Mouse (Mus musculus) cerebellum, adult 9-10 months (tissue): ENCODE results near the gene Plxnb1.
"Not testable (repeated sequence)": the region's sequence is repeated elsewhere in the genome, so short reads cannot be mapped to it uniquely, and the experiment has no call there.

Experiments
- DNase-seq: peaks from one replicate; pipeline ENCODE4 v3.0.0; 2022

Plxnb1 gene

DNA sequence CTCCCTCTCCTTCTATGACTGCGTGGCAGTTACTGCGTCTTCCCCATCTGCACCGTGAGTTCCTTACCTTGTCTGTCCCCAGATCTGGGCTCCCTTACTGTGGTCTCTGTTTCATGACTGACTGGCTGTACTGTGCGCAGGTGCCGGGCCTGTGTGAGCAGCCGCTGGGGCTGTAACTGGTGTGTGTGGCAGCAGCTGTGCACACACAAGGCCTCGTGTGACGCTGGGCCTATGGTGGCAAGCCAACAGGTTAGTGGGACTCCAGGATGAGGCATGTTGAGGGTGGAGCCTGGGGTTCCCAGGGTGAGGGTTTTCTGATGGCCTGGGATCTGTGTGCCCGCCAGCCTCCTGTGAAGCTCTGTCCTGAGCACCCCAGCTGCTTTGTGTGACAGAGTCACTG lies 8.9 kb downstream of the Plxnb1 start:
- DNase-seq, result no peak

DNA sequence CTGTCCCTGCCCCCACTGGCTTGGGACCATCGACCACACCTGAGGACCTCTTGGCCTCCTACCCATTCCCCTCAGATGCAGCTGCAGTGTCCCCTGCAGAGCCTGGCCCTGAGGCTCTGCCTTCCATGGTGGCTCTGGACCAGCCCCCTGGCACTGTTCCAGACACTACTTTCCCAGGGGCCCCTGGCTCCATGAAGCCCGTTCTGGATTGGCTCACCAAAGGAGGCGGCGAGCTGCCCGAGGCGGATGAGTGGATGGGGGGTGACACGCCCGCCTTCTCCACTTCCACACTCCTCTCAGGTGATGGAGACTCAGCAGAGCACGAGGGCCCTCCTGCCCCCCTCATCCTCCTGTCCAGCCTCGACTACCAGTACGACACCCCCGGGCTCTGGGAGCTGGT lies 9.8 kb downstream of the Plxnb1 start:
- DNase-seq, result no peak

DNA sequence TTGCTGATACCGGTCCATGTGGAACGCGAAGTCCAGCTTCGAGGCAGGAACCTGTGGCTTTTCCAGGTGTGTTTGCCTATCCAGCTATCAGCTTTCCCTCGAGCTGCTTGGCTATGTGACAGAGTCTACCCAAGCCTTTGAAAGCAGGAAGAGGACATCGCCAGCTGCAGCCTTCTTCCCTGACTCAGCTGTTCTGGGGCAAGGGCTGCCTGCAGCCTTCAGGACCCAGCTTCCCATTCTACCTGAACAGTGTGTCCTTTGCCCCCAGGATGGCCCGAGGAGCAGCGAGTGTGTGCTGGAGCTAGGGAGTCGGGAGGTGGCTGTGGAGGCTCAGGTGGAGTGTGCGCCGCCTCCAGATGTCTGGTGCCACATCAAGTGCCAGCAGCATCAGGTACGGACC lies 10.5 kb downstream of the Plxnb1 start:
- no peak for DNase-seq

DNA sequence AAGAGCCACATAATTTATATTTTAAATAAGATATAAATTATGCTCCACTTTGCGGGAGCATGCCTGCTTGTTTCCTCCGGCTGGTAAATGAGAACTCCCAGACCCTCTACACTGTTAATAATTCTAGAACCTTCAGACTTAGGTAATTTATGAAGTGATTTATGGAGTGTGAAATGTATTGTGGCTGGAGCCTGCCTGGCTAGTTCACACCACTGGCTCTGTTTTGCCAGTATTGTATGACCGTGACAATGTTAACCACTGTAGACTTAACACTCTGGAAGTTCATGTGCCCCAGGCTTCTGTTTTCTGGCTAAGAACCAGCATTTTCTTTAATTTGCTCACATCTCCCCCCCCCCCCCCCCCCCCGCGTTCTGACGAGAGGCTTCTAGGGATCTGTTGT lies 12.2 kb downstream of the Plxnb1 start:
- no peak for DNase-seq

DNA sequence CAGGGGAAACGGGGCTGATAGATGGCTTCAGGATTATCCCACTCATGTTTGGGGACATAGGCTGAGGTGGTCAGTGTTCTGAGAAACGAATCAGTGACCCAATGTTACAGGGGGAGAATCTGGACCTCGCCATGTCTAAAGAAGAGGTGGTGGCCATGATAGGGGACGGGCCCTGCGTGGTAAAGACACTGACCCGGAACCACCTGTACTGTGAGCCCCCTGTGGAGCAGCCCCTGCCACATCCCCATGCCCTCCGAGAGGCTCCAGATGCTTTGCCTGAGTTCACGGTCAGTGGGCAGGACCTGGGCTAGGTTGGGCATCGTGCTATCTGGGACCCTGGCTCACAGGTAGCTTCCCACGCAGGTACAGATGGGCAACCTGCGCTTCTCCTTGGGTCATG lies 15.1 kb downstream of the Plxnb1 start:
- DNase-seq, result no peak

DNA sequence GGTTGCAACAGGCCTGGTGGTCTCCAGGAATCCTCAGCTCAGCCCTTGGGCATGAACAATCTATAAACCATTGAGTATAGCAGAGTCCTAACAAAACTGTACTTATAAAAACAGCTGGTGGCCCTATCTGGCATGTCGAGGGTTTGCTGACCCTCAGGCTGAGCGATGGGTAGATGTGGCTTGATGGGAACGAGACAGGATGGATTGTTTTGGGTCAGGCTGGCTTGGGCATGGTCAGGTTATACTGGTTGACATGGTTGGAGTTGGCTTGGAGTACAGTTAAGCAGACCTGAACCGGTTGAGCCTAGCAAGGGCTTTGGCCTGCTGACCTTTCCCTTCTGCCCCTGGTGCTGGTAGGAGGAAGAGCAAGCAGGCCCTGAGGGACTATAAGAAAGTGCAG lies 15.9 kb downstream of the Plxnb1 start:
- no peak for DNase-seq

DNA sequence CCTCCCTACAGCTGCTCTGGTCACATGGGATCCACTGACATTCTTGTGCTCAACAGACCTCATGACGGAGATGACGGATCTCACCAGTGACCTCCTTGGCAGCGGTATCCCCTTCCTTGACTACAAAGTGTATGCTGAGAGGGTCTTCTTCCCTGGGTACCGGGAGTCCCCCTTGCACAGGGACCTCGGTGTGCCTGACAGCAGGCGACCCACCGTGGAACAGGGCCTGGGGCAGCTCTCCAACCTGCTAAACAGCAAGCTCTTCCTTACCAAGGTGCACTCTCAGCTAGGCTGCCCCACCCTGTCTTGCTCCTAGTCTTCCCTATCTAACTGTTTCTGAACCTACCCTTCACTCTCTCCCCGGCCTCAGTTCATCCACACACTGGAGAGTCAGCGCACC lies 16.4 kb downstream of the Plxnb1 start:
- DNase-seq, result no peak

DNA sequence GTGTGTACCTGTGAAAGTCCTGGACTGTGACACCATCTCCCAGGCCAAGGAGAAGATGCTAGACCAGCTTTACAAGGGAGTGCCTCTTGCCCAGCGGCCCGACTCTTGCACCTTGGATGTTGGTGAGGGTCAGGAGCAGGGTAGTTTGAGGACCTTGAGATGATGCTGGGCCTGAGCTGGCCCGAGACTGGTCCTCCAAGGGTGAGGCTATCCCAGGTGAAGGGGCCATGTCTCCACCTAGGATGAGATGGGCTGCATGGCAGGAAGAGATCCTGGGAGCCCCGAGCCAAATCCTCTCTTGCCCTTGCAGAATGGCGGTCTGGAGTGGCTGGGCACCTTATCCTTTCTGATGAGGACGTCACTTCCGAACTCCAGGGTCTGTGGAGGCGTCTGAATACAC lies 18.1 kb downstream of the Plxnb1 start:
- DNase-seq, result no peak

DNA sequence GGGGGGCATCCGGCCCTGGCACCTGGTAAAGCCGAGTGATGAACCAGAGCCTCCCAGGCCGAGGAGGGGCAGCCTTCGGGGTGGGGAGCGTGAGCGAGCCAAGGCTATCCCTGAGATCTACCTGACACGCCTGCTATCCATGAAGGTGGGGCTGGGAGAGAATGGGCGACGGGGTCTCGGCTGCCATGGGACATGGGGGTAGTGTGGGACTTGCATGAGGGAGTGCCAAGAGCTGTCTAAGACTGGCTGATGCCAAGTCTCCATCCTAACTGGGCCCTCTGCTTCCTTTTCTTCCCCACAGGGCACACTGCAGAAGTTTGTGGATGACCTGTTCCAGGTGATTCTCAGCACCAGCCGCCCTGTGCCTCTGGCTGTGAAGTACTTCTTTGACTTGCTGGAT lies 19.1 kb downstream of the Plxnb1 start:
- DNase-seq, result no peak

DNA sequence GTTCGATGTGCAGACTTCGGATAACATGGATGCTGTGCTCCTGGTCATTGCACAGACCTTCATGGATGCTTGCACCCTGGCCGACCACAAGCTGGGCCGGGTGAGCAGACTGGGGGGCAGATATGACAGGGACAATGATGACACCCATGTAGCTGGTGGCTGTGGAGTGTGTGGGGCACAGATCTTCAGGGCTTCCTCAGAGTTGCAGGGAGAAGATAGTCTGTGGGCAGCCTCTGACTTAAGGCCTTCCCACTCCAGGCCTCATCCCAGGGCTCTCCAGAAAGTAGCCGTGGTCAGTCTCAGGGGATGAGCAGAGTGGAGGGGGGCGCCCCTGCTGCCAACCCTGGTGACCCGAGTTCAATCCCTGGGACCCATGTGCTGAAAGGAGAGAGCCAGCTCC lies 19.7 kb downstream of the Plxnb1 start:
- no peak for DNase-seq

DNA sequence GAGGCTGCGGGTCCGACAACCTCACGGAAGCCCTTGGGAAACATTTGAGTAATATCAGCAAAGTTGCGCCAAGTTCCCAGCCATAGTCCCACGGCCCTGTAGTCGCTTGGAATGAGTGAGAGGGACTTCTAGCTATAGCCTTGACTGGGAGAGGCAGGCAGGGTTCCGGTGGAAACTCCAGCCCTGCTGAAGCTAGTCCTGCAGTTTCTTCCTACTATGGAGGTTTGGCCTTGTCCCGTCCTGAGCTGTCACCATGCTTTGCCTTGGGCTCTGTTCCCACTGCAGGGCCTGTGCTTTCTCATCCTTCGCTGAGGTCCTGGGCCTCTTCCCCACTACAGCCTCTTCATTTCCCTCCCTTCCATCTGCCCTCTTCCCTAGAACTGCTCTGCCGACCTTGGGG lies 21.0 kb downstream of the Plxnb1 start:
- DNase-seq, result no peak

DNA sequence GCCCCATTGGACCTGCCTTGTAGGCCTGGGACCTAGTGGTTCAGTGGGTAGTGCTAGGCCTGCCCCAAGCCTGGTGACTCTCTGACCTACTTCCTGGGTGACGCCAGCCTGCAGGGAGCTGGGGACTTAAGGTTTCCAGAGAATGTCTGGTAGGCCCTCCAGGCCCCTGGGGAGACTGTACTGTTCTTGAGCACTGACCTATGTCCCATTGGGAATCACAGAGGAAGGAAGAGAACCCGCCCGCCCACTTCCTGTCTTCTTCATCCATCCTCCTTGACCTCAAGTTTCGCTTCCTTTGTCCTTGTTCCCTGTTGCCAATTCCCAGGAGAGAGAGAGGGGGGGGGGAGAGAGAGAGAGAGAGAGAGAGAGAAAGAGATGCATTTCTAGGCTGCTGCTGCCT lies 22.9 kb downstream of the Plxnb1 start:
- DNase-seq, result no peak

DNA sequence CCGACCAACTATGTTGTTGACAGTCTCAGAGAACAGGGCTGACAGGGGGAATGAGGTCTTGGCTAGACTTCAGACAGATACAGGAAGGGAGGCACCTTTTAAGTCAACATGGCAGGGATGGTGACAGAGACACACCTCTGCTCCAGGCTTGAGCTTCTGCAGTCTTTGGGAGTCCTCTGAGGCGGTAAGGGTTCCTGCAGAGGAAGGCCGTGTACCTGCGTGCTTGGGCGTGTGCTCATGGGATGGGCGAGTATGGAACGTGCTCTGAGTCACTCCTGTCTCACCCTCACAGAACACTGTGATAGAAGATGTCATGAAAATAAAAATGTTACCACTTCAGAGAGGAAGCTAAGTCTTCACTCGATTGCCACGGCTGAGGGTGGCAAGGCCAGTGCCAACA lies 24.4 kb downstream of the Plxnb1 start:
- DNase-seq, result no peak

DNA sequence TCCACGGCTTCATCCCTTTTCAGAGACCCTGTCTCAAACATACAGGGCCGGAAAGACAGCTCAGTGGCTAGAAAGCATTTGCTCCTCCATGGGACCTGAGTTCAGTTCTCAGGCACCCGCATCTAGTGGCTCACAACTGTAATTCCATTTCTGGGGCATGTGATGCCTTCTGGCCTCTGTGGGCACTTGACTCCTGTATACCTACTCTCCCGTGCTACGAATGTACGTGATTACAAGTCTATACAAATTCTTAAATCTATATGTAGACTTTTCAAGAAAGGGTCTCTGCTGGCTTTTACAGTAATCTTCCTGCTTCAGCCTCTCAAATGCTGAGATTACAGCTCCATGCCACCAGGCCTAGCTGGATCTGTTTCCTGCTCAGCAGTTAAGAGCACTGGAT lies 25.8 kb downstream of the Plxnb1 start:
- no peak for DNase-seq

DNA sequence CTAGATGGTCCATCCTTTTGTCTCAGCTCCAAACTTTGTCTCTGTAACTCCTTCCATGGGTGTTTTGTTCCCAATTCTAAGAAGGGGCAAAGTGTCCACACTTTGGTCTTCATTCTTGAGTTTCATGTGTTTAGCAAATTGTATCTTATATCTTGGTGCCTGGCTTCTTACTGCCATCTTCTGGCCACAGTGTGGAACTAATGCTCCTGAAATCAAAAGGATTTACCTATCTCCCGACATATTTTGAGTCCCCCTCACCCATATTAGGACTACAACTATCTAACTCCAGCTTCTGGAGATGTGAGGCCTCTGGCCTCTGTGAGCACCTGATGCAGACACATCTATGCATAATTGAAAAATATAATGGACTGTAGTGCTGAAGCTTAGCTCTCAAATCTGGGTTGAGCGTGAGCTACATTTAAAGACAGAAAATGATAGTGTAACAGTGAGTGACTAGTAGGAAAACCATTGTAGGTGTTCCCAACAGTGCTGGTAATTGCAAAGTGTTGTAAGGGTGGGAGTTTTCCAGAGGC lies 27.4 kb downstream of the Plxnb1 start:
- peak; percentile 42 for DNase-seq

DNA sequence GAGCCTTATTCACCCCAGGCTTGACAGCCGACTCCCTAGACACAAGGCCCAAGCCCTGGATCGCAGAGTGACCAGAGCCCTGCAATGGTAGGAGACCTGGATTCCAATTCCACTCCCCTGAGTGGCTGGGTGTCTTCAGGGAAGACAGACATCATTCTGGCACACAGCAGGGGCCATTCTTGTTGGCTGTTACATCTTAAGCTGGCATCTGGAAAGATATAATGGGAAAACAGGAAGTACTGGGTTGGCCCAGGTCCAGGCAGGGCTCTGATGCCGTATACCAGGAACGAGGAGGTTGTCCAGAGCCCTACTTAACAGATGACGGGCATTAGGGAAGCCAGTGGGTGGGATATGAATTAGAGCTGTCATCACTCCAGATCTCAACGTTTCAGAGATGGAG lies 28.1 kb downstream of the Plxnb1 start:
- DNase-seq, result no peak

DNA sequence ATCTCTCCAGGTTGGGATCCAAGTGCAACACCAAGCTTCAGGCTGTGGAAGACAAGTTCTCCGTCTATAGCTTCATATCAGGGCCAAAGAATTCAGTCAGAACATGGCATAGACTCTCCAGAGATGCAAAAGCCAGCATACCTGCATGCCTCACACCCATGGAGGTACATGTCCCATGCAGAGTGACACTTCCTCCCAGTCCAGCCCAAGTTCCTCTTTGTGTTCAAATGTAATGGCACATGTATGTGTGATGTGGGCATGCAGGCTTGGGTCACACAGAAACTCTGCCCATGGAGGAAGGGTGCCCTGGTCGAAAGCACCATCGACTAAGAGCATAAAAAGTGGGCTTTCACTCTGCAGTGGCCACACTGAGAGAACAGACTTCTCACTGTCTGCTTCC lies 29.0 kb downstream of the Plxnb1 start:
- DNase-seq, result no peak

DNA sequence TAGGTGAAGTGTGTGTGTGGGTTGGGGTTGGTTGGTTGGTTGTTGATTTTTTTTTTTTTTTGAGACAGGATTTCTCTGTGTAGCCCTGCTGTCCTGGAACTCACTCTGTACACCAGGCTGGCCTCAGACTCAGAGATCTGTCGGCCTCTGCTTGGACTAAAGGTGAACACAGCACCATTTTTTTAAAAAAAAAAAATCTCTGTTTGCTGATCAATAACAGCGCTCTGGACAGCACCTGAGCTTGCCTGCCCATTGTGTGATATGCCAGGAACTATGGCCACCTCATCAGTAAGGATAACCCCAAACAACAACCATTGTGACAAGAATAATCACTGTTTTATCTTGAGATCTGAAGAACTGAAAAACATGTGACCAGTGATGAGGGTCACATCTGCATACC lies 29.9 kb downstream of the Plxnb1 start:
- no peak for DNase-seq

DNA sequence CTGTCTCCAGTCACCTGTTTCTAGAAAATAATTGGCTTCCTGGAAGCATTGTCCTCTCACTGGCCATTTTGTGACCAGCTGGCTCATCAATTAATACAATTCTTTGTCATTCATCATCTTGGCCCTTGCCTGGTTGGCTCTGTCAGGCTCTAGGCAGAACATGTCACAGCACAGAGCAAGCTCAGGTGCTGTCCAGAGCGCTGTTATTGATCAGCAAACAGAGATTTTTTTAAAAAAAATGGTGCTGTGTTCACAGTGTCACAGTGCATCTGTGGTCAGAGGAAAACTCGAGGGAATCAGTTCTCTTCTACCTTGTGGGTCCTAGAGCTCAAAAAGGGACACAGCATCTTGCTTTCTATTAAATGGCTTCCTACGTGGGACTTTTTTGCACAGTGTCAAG lies 30.3 kb downstream of the Plxnb1 start:
- no peak for DNase-seq

DNA sequence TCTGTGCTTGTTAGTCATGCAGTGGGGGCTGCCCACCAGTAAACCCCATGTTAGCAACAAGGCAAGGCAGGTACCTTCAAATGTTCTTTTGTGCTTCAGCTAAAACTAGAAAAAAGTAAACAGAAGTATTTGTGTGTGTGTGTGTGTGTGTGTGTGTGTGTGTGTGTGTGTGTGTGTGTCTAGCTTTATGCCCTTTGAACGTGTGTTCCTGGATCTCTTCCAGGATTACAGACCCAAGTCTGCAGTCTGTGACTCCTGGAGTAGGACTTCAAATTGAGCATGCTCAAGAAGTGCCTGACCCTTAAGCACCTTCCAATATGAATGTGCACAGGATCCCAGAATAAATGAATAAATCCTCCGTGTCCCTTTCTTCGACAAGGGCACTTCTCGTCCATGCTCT lies 31.9 kb downstream of the Plxnb1 start:
- no peak for DNase-seq

DNA sequence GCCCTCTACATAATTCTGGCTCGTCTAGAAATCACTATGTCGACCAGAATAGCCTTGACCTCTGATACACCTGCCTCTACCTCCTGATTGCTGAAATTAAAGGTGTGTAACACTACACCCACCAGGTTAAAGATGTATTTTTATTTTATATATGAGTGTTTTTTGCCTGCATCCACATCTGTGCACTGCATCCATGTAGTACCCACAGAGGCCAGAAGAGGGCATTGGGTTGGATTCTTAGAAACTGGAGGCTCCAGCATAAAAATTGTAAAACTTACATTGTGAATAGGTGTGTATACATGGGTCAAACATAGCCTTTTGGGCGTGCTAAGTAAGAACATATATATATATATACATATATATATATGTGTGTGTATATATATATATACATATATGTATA lies 33.0 kb downstream of the Plxnb1 start:
- no peak for DNase-seq

DNA sequence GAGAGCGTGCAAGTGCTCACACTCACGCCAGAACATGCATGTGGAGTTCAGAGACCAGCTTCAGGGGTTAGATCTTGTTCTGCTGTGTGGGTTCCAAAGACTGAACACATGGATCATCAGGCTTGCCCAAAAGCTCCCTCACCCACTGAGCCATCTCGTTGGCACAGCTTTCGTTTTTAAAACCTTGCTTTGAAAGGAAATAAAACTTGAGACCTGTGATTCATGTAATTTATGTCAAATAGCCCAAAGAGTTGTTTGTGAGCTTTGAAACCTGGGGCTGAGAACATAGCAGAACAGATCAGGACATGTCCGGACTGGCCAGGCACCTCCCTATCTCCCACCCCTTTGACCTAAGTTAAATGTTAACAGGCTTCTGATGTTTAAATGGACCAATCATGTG lies 34.9 kb downstream of the Plxnb1 start:
- no peak for DNase-seq

DNA sequence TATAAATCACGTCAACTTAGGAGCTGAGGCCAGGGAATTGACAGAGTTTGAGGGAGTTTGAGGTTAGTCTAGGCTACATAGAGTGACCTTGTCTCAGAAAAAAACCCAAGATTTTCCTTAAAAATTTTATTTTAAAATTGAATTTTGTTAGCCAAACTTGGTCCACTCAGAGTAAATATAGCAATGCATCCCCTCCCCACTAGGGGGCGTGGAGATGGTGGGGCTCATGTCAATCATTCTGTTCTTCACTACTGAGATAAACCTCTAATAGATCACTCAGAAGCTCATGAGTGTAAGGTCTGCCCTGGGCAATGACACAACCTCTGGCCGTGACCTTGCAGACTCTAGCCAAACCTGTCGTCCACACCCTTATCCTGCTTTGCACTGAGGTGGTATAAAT lies 45.2 kb downstream of the Plxnb1 start:
- not testable (repeated sequence) for DNase-seq

DNA sequence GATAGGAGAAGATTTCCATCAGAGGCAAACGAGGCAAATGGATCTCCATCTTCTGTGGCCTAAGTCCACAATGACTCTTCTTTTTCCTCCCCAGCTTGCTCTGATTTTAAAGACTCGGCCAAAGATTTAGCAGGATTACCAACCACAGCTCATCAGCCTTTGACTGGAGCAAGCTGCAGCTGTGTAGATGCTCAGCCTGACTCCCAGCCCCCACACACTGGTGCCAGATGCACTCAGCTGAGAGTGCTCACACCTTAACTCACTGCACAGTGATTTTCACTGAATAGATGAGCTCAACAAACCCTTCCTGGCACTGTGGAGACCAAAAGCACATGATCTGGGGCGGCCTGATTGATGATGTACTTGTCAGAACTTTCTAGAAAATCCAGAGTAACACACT lies 66.8 kb downstream of the Plxnb1 start, which contains the start of gene Fbxw21:
Gene Fbxw21 (minus strand): TSS at position 101 of the 400 bp plus-strand sequence.
- no peak for DNase-seq

DNA sequence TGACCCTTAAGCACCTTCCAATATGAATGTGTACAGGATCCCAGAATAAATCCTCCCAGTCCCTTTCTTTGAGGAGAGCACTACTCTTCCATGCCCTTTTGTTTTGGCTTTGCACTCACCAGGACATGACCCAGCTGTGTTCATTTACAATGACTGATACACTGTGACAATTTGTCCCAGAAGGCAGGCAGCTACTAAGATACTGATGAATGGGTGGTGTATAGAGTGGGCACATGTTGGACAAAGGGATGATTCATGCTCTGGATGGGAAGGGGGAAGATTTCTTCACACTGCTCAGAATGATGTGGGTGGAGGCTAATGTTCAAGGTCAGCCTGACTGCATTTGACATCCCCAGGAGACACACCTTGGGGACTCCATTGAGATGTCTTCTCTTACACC lies 72.1 kb downstream of the Plxnb1 start:
- no peak for DNase-seq
